Mouse (Mus musculus) gastrocnemius, postnatal 36 days (tissue): ENCODE results near the gene Alppl2. TPM values are rescaled to one million over a fixed set of nuclear protein-coding genes. Genes with fewer than 3 reads are reported as not detected.

Experiments
- DNase-seq, 2 experiments: peaks; one replicate each; pipeline ENCODE4 v3.0.0; 2022
- intact Hi-C: fragments of 180-260 bp; cut with DNase I; formaldehyde crosslinking; loops from one replicate; pipeline ENCODE4 v1.15.1; 2025
- total RNA-seq, 2 experiments: library from RNA; stranded (reverse); gene quantifications; 2 replicates each; pipeline ENCODE4 v1.2.3; 2021

The Alppl2 gene
- total RNA-seq, 2 experiments from 2014 or later, result not detected

DNA sequence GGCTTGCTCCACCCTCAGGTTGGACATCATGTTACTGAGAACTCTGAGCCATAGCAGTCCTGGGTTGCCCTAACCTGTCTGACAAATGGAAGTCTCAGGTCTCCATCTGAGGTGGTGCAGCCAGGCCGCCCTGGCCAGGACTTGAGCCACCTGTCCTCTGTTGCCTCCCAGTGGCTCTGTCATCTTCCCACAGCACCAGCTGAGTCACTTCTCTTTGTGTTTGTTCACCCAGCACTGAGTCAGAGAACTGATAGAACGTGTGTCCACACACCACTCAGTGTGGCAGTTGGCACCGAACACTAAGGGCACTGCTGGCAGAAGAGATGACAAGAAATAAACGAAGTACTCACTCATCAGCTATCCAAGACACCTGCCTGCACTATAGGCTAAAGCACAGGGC lies 38.4 kb downstream of the Alppl2 start:
- intact Hi-C loops, result no loop called here

DNA sequence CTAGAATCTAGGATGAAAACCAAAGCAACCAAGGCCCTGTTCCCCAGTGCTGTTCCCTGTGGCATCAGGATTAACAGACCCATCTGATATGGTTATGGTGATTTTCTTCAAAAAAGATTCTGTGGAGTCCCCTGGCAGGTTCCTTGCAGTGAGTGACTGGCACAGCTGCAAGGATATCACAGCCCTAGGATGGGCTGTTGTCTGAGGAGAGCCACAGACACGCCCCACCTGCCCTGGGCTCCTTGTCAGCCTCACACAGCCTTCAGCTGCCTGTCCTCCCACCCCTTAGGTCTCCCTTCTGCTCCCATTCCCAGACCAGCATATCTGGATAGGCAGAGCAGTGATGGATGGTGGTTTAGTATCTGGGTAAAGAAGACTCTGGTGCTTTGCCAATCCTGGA lies 39.0 kb downstream of the Alppl2 start:
- intact Hi-C loops, result no loop called here
- DNase-seq, result no peak

More for the DNA sequence above, 38.4 kb downstream of the Alppl2 start:
- no peak for DNase-seq

DNA sequence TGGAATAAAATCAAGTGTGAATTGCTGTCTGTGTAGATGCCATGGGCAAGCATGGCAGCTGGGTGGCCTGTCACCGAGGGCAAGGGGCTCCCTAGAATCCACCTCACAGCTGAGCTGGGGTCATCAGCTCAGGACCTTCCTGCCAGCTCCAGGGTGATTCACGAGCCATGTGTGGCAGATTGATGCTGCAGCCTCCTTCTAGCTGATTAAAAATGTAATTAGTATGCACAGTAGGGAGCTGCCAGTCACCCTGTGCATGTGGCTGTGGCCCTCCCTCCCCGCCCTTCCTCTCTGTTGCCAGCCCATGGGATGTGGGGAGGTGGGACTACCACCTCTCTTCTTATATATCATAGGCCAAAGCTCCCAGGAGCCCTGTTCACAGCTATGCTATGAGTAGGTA lies 39.7 kb downstream of the Alppl2 start:
- intact Hi-C loops, result no loop called here
- DNase-seq, result no peak

DNA sequence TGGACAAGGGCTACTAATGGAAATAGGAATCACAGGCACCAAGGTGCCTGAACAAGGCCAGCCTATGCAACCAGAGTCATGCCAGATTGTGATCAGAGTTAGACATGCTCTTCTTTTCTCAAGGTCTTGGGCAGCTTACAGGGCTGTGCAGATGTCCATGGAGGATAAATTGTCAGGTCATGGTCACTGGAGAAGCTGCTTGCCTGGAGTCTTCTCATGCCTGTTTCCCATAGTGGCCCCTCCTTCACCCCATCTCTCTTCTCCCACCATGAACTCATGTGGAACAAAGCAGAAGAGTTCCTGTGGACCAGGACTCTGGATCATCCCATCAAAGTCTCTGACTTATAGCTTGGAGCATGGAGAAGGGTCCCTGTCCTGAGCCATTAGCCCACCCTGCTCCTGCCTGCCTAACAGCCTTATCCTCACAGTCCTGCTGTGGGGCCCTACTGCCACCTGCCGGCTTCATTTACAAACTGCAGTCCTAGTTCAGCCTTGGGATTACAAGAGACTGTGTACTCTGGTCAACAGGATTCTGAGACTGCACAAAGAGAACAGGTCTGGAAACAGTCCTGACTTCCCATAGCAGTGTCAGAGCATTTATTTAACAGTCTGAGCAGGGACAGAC lies 47.8 kb downstream of the Alppl2 start:
- DNase-seq, result peak; percentile 62 to 69
- intact Hi-C loops, result loop anchor here (1.0 to 5.0 kb wide), 3 partner anchors 75 to 392 kb away; partner anchors contain the start of gene Nppc

DNA sequence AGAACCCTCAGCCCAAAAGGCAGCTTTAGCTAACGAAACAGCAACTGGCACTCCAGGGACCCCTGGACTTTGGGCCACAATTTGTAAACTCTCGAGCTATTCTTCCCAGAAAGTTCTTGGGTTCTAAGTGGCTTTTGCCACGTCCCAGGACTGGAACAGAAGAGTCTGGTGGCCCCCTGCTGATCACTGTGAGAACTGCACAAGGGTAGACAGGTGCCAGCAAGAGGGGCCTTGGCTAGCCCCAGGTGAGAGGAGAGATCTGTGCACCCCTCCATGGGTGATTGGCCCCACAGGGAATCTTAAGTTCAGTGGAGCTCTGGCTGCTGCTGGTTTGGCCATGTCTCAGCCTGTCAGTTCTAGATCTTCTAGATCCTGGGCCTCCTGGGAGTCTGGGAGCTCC lies 48.6 kb downstream of the Alppl2 start:
- intact Hi-C loops, result loop anchor here (1.0 to 5.0 kb wide), 2 partner anchors 74 to 371 kb away; partner anchors contain the start of gene Nppc
- peak; percentile 69 to 70 for DNase-seq

DNA sequence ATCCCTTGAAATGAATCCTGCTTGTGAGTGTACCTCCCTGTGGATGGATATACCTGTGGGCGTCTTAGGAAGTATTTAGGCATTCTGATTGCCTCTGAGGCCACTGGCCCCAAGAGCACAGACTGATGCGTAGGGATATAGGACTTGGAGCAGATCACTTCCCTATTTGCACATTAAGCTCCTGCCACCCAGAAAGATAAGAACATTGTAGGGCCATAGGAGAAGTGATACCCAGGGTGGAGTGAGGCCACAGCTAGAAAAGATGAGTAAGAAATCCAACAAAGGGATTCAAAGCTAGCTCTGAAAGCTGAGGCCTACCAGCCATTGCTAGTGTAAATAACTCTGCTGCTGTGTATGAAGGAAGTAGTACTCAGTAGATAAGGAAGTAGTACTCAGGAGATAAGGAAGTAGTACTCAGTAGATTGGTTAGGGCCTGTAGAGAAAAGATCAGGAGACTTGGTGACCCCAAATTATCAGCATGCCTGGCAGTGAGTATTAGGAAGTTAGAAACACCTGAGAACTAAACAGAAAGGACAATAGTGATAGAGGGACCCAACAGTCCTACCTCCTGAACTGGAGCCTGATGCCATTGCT lies 51.2 kb downstream of the Alppl2 start:
- intact Hi-C loops, result no loop called here
- no peak for DNase-seq

Other genes with a start within 250 kb of the Alppl2 start
- not detected for gene Alpi, start 11.7 kb upstream of the Alppl2 start, total RNA-seq
- not detected for gene Akp3, start 35.0 kb upstream of the Alppl2 start, total RNA-seq
- not detected for gene Ecel1, start 66.6 kb upstream of the Alppl2 start, total RNA-seq
- not detected for gene Prss56, start 93.4 kb upstream of the Alppl2 start, total RNA-seq
- 1 to 10 TPM; 1.9 to 2.6 TPM for gene Chrnd, start 100.7 kb upstream of the Alppl2 start, total RNA-seq
- gene Chrng, start 114.7 kb upstream of the Alppl2 start, total RNA-seq, result under 1 TPM in 1 of 2 experiments, not detected in 1; 0.52 TPM
- gene Eif4e2, start 124.0 kb upstream of the Alppl2 start, total RNA-seq, result 10 to 100 TPM; 47.3 to 50.0 TPM
- 1 to 10 TPM; 4.1 to 4.7 TPM for gene Efhd1, start 174.4 kb upstream of the Alppl2 start, total RNA-seq
- 10 to 100 TPM; 28.7 to 36.9 TPM for gene Gigyf2, start 237.1 kb upstream of the Alppl2 start, total RNA-seq